Mouse (Mus musculus): ENCODE measurements around the gene Bcor.

Gene Bcor

DNA sequence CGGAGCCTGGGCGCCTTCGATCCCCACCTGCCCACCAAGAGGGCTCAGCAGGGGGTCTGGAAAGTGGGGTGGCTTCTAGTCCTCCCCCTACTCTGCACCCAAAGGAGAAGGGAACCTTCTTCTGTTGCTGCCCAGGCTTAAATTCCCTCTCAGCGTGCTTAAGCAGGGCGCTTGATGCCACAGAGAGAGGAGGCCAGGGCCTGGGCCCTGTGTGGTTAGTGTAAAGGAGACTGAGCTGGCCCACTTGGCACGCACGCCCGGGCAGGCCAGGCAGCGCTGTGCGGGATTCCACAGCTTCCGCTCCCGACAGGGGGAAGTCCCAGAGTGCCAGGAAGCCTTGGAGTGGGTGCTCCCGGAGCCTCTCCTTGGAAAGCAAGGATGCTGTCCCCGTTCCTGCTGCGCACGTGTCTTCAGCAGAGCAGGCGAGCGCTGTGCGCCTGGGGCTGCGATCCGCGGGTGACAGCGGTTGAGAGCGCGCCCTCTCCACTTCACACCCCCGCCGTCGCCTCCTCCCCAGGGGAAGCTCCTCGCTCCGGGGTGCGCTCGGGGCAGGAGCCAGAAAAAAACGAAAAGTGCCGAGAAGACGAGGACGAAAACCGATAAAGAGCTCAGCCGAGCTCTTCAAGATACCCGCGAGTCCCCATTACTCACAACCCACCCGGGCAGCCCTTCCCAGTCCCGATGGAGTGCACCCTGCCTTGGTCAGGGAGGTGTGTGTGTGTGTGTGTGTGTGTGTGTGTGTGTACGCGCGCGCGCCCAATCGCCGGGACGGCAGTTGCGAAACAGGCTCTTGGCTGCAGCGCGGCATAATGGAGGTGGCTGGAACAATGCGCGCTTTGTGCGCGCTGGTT lies 153.9 kb downstream of the Bcor start:
- DNase-seq (ENCODE audit: extremely low read depth, low read depth) = no peak

DNA sequence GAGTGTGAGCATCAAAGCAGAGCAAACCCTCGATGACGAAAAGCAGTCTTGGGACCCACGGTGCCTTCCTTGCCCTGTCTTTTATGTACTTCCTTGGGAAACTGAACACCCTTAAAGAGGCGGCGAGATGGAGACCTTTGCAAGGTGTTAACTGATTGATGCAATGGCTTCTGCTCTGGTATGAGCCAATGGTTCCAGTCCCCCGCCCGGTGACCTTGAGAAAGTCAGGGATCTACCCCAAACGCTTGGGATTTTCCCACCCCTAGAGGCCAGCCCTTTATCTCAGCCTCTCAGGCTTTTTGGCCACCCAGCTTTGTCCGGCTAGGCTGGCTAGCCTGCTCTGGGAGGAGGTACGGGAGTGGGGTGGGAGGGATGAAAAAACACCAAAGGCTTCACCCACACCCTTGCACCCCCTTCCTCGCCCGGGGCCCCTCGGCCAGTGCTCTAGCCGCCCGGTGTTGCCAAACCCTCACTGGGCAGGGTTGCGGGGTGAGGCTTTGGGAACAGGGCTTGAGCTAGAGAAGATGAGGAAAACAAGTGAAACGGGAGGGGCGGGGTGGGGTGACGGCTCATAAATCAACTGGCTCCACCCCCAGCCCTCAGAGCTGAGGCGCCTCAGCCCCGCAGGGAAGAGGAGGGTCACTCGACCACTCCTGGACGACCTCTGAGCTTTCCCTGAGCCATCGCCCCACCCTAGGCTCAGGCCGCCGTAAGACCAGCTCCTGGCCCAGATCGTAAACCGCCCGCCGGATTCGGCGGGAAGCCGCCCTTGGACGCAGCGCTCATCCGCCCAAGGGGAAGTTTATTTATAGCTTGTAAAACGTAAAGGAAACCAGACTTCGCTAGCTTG lies 154.7 kb downstream of the Bcor start:
- DNase-seq (ENCODE audit: extremely low read depth, low read depth) = peak; percentile 74

DNA sequence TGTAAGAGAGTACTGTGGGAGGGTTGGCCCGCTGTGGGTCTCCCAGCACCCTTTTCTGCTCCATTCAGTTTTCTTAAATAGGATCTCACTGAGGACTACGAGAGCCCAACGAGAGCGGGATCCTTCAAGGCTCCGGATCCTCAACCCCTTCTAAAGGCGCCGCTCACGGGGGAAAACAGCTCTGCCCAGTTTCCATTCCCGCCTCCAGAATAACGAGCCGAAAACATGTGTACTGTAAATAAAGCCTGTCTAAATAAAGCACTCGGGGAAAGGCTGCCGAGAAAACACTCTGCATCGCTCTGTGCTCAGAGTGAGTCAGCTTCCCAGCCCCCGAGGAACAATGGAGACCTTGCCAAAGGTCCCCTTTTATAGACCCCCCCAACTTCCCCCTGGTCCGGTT lies 155.7 kb downstream of the Bcor start:
- DNase-seq (ENCODE audit: extremely low read depth, low read depth) = no peak

DNA sequence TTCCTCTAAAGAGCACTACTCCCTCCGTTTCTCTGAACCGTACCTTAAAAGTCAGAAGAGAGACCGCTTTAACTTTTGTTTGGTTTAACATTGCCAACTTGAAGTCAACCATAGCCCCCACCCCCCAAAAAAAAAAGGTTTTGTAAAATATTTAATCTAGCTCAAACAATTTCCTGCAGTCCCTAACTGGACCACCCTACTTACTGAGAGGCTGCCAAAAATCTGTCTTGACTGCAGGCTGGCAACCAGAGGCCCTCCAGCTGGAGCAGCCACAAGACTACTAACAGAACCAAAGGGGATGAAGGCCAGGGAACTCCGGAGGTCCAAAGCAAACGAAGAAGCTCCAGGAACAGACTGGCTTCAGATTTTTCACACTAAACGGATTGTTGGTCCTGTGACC lies 156.2 kb downstream of the Bcor start:
- no peak for DNase-seq (ENCODE audit: extremely low read depth, low read depth)

DNA sequence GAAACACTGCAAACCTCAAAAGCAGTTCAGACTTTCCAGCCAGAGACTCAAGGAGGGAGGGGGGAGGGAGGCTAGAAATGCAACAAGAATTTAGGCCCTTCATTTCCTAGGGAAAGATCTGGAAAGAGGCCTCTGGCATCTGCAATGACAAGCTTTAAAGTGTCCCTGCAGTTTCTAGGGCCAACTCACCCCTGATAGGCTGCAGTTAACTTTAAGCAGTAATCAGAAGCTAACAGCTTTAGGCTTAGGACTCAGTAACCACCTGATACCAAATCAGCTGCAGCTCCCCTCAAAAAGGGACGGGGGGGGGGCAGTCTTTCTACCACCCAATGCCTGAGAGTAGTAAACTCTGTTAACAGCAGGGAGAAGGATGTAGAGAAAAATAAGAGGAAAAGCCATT lies 156.6 kb downstream of the Bcor start:
- peak; percentile 94 for DNase-seq (ENCODE audit: extremely low read depth, low read depth)

DNA sequence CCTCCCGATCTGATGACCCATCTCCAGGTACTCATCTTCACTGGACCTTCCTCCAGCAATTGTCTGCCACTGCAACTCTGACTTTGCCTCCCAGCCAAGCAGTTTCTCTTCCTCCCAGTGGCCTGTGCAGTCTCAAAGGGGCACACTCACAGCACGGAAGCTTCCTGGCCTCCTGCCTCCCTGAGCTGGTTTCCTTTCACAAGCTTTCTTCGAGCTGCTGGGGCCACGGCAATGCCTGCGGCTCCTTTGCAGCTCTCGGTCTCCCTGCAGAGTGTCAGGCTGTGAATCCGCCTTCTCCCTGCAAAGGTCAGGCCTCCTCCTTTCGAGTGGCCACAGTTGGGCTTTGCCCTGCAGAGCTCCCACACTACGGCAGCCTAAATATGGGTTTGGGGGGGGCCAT lies 157.0 kb downstream of the Bcor start:
- no peak for DNase-seq (ENCODE audit: extremely low read depth, low read depth)

DNA sequence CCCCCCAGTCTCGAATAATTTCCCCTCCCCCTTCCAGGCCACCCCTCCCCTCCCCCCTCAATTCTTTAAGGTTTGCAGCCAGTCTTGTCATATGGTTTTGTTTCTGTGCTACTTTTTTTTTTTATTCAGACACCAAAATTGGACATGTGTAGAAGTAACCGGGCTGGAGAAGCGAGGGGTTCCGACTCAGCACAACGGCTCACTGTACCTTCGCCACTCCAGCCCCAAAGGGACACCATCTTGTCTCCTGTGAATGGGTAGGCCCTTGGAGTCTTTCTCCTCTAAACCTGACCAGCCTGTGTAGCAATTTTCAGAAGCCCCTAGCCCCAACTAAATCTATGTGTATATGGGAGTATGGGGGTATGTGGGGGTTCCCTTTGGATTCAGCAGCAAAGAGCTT lies 157.6 kb downstream of the Bcor start:
- no peak for DNase-seq (ENCODE audit: extremely low read depth, low read depth)

DNA sequence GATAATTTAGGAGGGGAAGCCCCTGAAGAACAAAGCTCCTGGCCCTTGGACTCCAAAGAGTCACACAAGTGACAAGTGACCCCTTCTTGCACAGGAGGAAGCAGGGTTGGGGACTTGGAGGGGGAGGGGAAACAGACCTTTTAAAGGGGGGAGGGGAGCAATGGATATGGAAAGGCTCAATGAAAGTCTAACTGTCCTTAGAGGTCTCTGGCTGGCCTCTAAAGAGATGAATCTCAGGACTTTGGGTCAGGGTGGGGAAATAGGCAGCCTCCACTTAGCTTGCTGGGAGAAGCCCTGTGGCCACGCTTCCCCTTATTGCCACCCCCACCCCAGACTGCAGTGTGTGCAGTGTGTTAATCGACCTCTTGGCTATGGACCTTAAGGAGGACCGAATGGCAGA lies 158.2 kb downstream of the Bcor start:
- no peak for DNase-seq (ENCODE audit: extremely low read depth, low read depth)

DNA sequence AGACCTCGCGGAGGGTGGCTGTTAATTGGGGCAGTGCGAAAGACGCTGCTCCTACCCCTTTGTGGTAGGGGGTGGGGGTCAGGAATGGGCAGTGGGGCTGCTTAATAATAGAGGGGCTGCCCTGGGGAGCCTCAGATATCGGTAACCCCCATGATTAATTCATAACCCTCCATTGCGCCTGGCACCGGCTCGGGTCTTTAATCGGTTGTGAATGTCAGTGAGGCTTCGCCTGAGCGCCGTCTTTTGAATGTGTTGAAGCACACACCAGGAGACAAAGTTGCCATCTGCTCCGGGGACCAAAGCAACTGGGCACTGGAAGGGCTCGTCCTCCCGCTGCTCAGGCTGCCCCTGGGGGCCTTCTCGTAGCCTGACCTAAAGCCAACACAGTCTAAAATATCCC lies 158.8 kb downstream of the Bcor start:
- no peak for DNase-seq (ENCODE audit: extremely low read depth, low read depth)

DNA sequence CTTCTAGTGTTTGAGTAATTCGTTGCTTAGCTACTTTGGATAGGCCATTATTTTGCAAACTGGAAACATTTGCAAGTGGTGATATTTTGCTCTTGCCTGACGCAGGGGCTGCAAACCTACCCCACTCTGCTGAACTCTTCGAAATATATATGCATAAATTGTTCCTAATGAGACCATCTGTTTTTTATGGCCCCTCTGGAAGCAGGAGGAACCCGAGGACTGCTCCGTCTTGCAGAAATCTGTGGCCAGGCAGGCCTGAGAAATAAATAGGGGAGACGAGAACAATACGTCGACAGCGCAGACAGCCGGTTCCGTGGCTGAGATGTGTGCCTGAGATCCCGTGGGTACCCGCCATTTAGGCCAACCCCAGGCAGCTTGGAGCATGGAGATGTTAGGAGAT lies 159.5 kb downstream of the Bcor start:
- DNase-seq (ENCODE audit: extremely low read depth, low read depth) = no peak

DNA sequence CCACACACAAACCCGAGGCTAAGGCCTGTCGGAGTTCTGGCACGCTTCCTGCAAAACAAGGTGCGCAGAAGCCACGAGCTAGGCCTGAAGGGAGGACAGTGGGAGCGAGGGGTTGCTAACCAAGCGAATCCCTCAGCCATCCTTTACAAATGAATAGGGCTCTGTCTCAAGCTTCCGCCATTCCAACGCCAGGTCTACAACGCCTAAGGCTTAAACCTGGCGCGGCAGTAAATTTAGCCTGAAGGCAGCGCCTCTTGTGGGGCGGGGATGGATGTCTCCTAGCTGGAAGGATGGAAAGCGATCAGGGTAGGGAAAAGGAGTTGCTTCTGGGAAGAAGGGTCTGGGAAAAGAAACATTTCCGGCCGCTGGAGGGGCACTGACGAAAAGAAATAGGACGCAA lies 160.2 kb downstream of the Bcor start:
- DNase-seq (ENCODE audit: extremely low read depth, low read depth) = no peak

DNA sequence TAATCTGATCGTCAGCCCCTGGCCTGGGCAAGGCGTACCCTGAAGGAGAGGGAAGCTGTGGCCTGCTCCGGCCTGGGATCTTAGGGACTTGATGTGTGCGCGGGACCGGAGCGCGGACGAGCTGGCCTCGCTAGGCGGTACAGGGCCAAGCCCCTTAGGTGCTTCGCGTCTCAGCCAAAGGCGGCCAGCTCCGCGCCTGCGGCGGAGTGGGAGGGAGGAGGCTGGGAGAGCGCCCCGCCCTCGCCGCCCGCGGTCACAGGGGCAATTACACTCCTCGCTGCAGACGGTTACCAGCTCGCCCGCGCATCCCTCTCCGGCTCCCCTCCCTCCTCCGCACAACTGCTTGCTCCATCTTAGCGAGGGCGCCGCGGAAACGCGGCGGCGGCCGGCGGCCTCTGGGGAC lies 161.2 kb downstream of the Bcor start:
- DNase-seq (ENCODE audit: extremely low read depth, low read depth) = peak; percentile 59

DNA sequence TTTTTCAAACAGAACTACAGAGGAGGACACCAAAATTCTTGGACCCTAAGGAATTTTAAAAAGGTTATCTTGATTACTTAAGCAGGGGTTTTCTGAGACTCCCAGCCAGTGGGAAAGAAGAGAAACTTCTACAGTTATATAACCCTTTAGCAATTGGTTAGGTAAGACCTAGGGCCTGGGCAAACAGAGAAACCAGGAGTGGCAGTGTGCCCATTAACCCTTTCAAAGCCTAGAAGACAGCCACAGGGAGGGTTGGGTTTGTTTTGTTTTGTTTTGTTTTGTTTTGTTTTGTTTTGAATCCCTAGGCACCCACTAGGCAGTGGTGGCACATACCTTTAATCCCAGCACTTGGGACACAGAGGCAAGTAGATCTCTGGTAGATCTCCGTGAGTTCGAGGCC lies 163.3 kb downstream of the Bcor start:
- DNase-seq (ENCODE audit: extremely low read depth, low read depth) = no peak

DNA sequence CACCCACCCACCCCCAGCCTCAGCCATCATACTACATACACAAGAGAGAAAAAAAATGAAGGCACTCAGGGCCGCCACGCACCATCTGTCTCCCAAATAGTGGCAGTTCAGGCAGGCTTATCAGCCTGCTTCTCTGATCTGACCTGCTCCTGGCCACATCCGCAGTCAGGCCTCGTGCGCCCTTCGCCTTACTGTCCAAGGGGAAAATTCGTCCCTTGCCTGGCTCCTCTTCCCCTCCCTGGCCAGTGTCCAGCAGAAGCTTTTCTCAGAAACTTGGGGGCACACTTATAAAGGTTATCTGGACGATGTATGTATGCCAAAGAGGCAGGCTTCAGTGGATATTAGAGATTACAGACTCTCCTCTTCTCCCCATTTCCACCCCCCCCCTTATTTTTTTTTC lies 163.7 kb downstream of the Bcor start:
- DNase-seq (ENCODE audit: extremely low read depth, low read depth) = no peak

DNA sequence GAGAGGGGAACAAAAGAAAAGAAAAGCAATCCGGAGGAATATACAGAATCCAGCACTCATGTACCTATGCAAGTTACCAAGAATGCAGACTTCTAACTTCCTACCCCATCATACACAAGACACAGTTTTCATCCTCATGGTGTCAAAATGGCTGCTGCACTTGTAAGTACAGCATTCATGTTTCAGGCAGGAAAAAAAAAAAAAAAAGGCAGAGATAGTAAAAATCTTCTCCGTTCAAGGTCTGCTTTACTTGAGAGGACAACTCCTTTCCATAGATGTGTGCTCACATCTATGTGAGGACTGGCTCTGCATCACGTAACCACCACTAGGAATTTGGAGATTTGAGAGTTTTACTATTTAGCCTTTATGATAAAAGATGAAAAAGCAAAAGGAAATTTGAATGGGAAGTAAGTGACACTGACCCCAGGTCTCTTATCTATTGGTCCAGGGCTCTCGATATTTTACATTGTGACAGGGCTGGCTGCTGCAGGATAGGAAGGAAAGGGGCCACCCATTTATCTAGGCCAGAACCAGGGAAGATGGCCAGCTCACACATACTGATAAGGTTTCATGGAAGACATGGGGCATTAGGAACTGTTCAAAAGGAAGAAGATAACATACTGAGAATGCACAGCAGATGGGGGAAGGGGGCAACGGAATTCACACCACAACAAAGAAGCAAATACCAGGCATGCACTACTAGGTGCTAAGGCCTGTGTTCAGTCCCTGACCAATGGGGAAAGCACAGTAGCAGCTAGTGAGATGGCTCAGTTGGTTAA lies 166.3 kb downstream of the Bcor start:
- DNase-seq (ENCODE audit: extremely low read depth, low read depth) = peak; percentile 89

DNA sequence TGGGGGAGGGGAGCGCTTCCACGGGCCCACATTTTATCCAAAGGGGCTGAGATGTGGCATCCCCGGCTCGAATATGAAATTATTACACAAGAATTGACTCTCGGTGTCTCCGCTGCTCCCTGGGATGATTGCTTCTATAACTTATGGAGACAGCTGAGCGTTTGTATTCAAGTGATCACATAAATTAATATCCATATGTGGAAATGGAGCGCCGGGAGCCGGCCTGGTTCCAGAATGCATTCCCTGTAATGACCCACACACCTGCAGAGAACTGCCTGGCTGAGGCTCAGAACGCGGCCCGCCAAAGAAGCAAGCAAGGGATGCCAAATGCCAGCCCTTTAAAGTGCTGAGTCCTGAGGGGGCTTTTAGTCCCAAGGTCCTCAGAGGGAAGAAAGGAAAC lies 170.7 kb downstream of the Bcor start:
- no peak for DNase-seq (ENCODE audit: extremely low read depth, low read depth)

DNA sequence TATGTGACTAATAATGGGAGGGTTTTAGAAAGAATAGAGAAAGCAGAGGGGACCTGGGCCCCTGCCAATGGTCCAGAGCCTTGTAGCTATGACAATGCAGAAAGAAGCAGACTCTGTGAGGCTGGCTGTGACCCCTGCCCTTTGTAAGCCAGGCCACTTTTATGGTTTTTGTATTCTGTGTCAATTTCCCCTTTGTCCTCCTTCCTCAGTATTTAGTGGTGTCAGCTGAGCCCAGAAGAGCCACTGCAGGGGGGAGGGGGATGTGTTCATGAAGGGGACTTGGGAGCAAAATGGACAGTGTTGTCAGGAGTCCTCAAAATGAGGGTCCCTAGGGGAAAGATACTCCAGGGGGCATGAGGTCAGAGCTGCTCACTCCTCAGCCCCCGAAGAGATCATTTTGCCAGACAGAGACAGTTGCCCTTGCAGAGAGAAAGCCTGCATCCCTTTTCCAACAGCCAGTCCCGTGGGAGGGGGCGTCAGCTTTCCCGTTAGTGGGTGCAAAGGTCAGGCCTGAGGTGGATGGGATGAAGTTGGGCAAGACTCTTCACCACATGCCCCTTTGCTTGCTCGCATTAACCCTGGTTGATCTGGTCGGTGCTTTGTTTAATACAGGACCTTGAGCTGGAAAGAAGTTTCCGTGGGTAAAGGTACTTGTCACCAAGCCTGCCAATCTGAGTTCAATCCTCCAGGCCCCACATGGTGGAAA lies 171.8 kb downstream of the Bcor start:
- DNase-seq (ENCODE audit: extremely low read depth, low read depth) = no peak

DNA sequence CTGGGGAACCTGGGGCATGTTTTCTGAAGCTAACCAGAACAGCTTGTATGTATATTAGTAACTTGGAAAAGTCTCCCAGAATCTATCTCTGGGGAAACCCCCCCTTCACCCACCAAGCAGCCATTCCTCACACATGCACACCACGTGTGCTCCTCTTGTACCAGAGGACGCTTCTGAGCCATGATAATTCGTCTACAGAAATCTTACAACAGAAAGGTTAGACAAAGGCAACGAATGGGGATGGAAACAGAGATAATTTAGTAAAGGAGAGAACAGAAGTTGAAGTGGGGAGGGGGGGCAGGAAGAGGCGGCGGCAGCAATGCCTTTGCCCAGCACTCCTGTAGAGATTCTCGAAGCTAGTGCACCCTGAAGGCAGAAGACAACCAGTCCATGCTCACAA lies 172.6 kb downstream of the Bcor start:
- DNase-seq (ENCODE audit: extremely low read depth, low read depth) = no peak
